Mouse (Mus musculus) stomach, embryonic 15.5 days (tissue): Measurements from ENCODE around the gene Olfr1307. TPM values are rescaled to one million over a fixed set of nuclear protein-coding genes. Genes with fewer than 3 reads are reported as not detected.

ENCODE experiments used
- ATAC-seq: fragments of 200-750 bp; cut with Nextera tagmentation; 2 replicates; pipeline ENCODE4 v1.8.0; 2017; ENCODE audit warnings: low read depth, moderate number of reproducible peaks, moderate TSS enrichment; ENCODE audit not compliant: insufficient read depth, low FRiP score
- H3K27ac ChIP-seq: fragments of 300-500 bp; sonication (generic); 2 replicates; pipeline ENCODE4 v1.5.1; 2015; ENCODE audit warnings: mild to moderate bottlenecking, inconsistent platforms
- H3K27me3 ChIP-seq: fragments of 300-500 bp; sonication (generic); replicated peaks from 2 replicates; pipeline ENCODE4 v1.6.1; 2015; ENCODE audit warnings: inconsistent platforms
- H3K36me3 ChIP-seq: fragments of 300-500 bp; sonication (generic); 2 replicates; pipeline ENCODE4 v1.6.1; 2015; ENCODE audit warnings: inconsistent platforms
- H3K4me1 ChIP-seq: fragments of 300-500 bp; sonication (generic); 2 replicates; pipeline ENCODE4 v1.6.1; 2015; ENCODE audit warnings: inconsistent platforms
- H3K4me2 ChIP-seq: fragments of 300-500 bp; sonication (generic); 2 replicates; pipeline ENCODE4 v1.6.1; 2015; ENCODE audit warnings: mild to moderate bottlenecking, inconsistent platforms
- H3K4me3 ChIP-seq: fragments of 300-500 bp; sonication (generic); replicated peaks from 2 replicates; pipeline ENCODE4 v1.5.1; 2015; ENCODE audit warnings: inconsistent platforms
- H3K9ac ChIP-seq: fragments of 300-500 bp; sonication (generic); 2 replicates; pipeline ENCODE4 v1.6.1; 2015; ENCODE audit warnings: inconsistent platforms
- H3K9me3 ChIP-seq: fragments of 300-500 bp; sonication (generic); 2 replicates; pipeline ENCODE4 v1.6.1; 2016; ENCODE audit warnings: inconsistent platforms
- WGBS: fragments of 180-500 bp; shearing (Covaris S2); methylation state at CpG from one replicate; pipeline ENCODE4 v1.1.7; 2015; 5-methylcytosine and 5-hydroxymethylcytosine counted together
- polyA plus RNA-seq: library from polyadenylated mRNA; unstranded; fragments of >200 nt; fragmentation: Nextera tagmentation; extraction: Ambion mirVana; gene quantifications from 2 replicates; pipeline ENCODE4 v1.2.1, GENCODE M21; 2015

The Olfr1307 gene
- not detected in 2 replicates for polyA plus RNA-seq

GRCm38 (mm10) chr2:111949340-111949739, at the start of gene Olfr1307:
Gene Olfr1307 (minus strand): TSS chr2:111949440.
- no peak within 1 kb of the TSS for H3K9ac ChIP-seq
- no peaks in the 10 kb centered on the region for H3K4me1 ChIP-seq
- no peaks in the 10 kb centered on the region for H3K36me3 ChIP-seq
- H3K27me3 ChIP-seq = no peaks in the 10 kb centered on the region
- no peak within 1 kb of the TSS for H3K27ac ChIP-seq
- no peak within 1 kb of the TSS for H3K4me3 ChIP-seq
- WGBS = 70% methylated on average over 1 of the region's 1 CpGs
- H3K4me2 ChIP-seq = no peak within 1 kb of the TSS
- no peak for ATAC-seq
- no peaks in the 10 kb centered on the region for H3K9me3 ChIP-seq

GRCm38 (mm10) chr2:111990181-111990580, 40.9 kb upstream of the Olfr1307 start, which contains the start of gene Olfr1309:
Gene Olfr1309 (minus strand): TSS chr2:111990281.
- no peaks in the 10 kb centered on the region for H3K27me3 ChIP-seq
- H3K36me3 ChIP-seq = no peaks in the 10 kb centered on the region
- H3K9me3 ChIP-seq = no peaks in the 10 kb centered on the region
- H3K4me2 ChIP-seq = no peak within 1 kb of the TSS
- H3K4me3 ChIP-seq = no peak within 1 kb of the TSS
- ATAC-seq = no peak
- 67% methylated on average over 1 of the region's 1 CpGs for WGBS
- no peak within 1 kb of the TSS for H3K9ac ChIP-seq
- H3K4me1 ChIP-seq = no peaks in the 10 kb centered on the region
- H3K27ac ChIP-seq = no peak within 1 kb of the TSS

- no peaks in the 10 kb centered on the region for H3K9me3 ChIP-seq
- no peak within 1 kb of the TSS for H3K4me3 ChIP-seq
- no peak within 1 kb of the TSS for H3K4me2 ChIP-seq
- ATAC-seq = no peak
- no peaks in the 10 kb centered on the region for H3K36me3 ChIP-seq
- no peak within 1 kb of the TSS for H3K27ac ChIP-seq
- no peaks in the 10 kb centered on the region for H3K27me3 ChIP-seq
- 47% methylated on average over 1 of the region's 1 CpGs for WGBS
- no peak within 1 kb of the TSS for H3K9ac ChIP-seq
- no peaks in the 10 kb centered on the region for H3K4me1 ChIP-seq
Observed at GRCm38 (mm10) chr2:111964844-111965243, 15.6 kb upstream of the Olfr1307 start, which contains the start of gene Olfr1308. Gene Olfr1308 (minus strand): TSS chr2:111964944.

GRCm38 (mm10) chr2:111916171-111916570, 33.1 kb downstream of the Olfr1307 start, which contains the start of gene Olfr1306:
Gene Olfr1306 (minus strand): TSS chr2:111916271.
- Histone ChIP-seq H3K27me3 (no peaks in the 10 kb centered on the region), H3K9me3 (no peaks in the 10 kb centered on the region), H3K4me2 (no peak within 1 kb of the TSS), H3K4me1 (no peaks in the 10 kb centered on the region), H3K4me3 (no peak within 1 kb of the TSS), H3K36me3 (no peaks in the 10 kb centered on the region), H3K9ac (no peak within 1 kb of the TSS), H3K27ac (no peak within 1 kb of the TSS)
- ATAC-seq = no peak
- WGBS = 86% methylated on average over 1 of the region's 1 CpGs

Other genes starting within 250 kb of the Olfr1307 start
- gene Olfr1301, start 198.4 kb downstream of the Olfr1307 start, polyA plus RNA-seq = not detected in 2 replicates
- not detected in 2 replicates for gene Olfr1302, start 172.0 kb downstream of the Olfr1307 start, polyA plus RNA-seq
- not detected in 2 replicates for gene Olfr1303, start 129.1 kb downstream of the Olfr1307 start, polyA plus RNA-seq
- gene Olfr1305, start 72.3 kb downstream of the Olfr1307 start, polyA plus RNA-seq = not detected in 2 replicates
- not detected in 2 replicates for gene Olfr1306, start 33.2 kb downstream of the Olfr1307 start, polyA plus RNA-seq
- not detected in 2 replicates for gene Olfr1308, start 15.5 kb upstream of the Olfr1307 start, polyA plus RNA-seq
- gene Olfr1309, start 40.8 kb upstream of the Olfr1307 start, polyA plus RNA-seq = not detected in 2 replicates
- gene Olfr1310, start 63.3 kb upstream of the Olfr1307 start, polyA plus RNA-seq = not detected in 2 replicates
- not detected in 2 replicates for gene Olfr1311, start 75.0 kb upstream of the Olfr1307 start, polyA plus RNA-seq
- gene Olfr1312, start 100.8 kb upstream of the Olfr1307 start, polyA plus RNA-seq = not detected in 2 replicates
- not detected in 2 replicates for gene Olfr1313, start 128.4 kb upstream of the Olfr1307 start, polyA plus RNA-seq
- gene Olfr1314, start 147.3 kb upstream of the Olfr1307 start, polyA plus RNA-seq = not detected in 2 replicates
- gene Olfr1315-ps1, start 166.0 kb upstream of the Olfr1307 start, polyA plus RNA-seq = not detected in 2 replicates
- not detected in 2 replicates for gene Olfr1316, start 185.5 kb upstream of the Olfr1307 start, polyA plus RNA-seq
- gene Olfr1317, start 190.9 kb upstream of the Olfr1307 start, polyA plus RNA-seq = not detected in 2 replicates
- gene Olfr1318, start 204.8 kb upstream of the Olfr1307 start, polyA plus RNA-seq = not detected in 2 replicates